Mouse (Mus musculus): ENCODE results near the gene Cacng1.

- TF ChIP-seq CTCF (IDR thresholded peaks at IDR 0.05; ENCODE audit: control insufficient read depth, insufficient read depth, insufficient replicate concordance, low read depth, low read length) (no peak), POLR2A (IDR thresholded peaks at IDR 0.05; ENCODE audit: control insufficient read depth, low read depth, low read length) (no peak)
Observed at GRCm38 (mm10) chr11:107738418-107739099, 22.2 kb upstream of the Cacng1 start.

Data from testis, adult 2 months (tissue).